Mouse (Mus musculus) cerebellum, adult 2 months (tissue): ENCODE data around the gene Rps11. TPM values are rescaled to one million over a fixed set of nuclear protein-coding genes. Genes with fewer than 3 reads are reported as not detected.
"Not testable (repeated sequence)": the region's sequence is repeated elsewhere in the genome, so short reads cannot be mapped to it uniquely, and the experiment has no call there.

ENCODE experiments used
- DNase-seq, 2 experiments: peaks; one replicate each; pipeline ENCODE4 v3.0.0; 2021
- H3K27ac ChIP-seq: fragments of 200-500 bp; 2 replicates; pipeline ENCODE4 v1.5.1; 2012; ENCODE audit warnings: low read length, control low read depth, inconsistent platforms; ENCODE audit not compliant: insufficient read depth
- H3K27me3 ChIP-seq: fragments of 200-500 bp; 2 replicates; pipeline ENCODE4 v1.6.1; 2012; ENCODE audit warnings: inconsistent platforms, mild to moderate bottlenecking, low read length, moderate library complexity; ENCODE audit not compliant: control insufficient read depth, insufficient read depth
- H3K4me1 ChIP-seq: fragments of 200-500 bp; 2 replicates; pipeline ENCODE4 v1.6.1; 2011; ENCODE audit warnings: low read length; ENCODE audit not compliant: control insufficient read depth, insufficient read depth
- H3K4me3 ChIP-seq: fragments of 200-500 bp; replicated peaks from 2 replicates; pipeline ENCODE3; 2011; ENCODE audit warnings: mild to moderate bottlenecking, low read depth, low read length, control low read depth; ENCODE audit not compliant: insufficient read depth
- CTCF ChIP-seq: fragments of 200-500 bp; IDR thresholded peaks from 2 replicates; pipeline ENCODE4 v1.5.1; 2011; ENCODE audit warnings: low read depth, mild to moderate bottlenecking, control low read depth, low read length, moderate library complexity, borderline replicate concordance; ENCODE audit not compliant: insufficient read depth
- POLR2A ChIP-seq: fragments of 200-500 bp; IDR thresholded peaks from 2 replicates; pipeline ENCODE4 v1.6.1; 2011; ENCODE audit warnings: low read length, control low read depth, borderline replicate concordance; ENCODE audit not compliant: insufficient read depth
- WGBS: fragments of 180-500 bp; shearing (Covaris S2); methylation state at CpG from one replicate; pipeline ENCODE4 v1.1.7; 2018; 5-methylcytosine and 5-hydroxymethylcytosine counted together
- polyA plus RNA-seq: library from polyadenylated mRNA; depleted of rRNA; stranded (reverse); fragments of >200 nt; gene quantifications from 2 replicates; pipeline ENCODE4 v1.2.3, GENCODE M21; 2012

Gene Rps11
- polyA plus RNA-seq, 1 experiment: 433 TPM

DNA sequence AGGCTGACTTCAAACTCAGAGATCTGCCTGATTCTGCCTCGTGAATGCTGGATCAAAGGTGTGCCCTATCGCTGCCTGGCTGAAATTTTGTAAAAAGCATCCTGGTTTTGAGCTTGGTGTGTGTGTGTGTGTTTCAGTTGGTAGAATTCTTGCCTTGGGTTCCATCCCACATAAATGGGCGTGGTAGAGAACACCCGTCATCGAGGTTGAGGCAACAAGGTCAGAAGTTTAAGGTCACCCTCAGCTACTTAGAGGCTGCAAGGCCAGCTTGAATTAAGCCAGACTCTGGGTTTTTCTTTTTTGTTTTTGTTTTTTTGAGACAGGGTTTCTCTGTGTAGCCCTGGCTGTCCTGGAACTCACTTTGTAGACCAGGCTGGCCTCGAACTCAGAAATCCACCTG lies 5.9 kb downstream of the Rps11 start:
- no peak for DNase-seq
- H3K27ac ChIP-seq: no peak overlapping the region
- H3K27me3 ChIP-seq: no peaks in the 10 kb centered on the region
- peaks cover 5% of the 10 kb centered on the region; the same call in 1 of the 2 replicates for H3K4me1 ChIP-seq
- TF ChIP-seq POLR2A: no peak
- TF ChIP-seq CTCF: no peak
- H3K4me3 ChIP-seq: no peak overlapping the region
- 90% methylated on average over 6 of the region's 6 CpGs for WGBS

DNA sequence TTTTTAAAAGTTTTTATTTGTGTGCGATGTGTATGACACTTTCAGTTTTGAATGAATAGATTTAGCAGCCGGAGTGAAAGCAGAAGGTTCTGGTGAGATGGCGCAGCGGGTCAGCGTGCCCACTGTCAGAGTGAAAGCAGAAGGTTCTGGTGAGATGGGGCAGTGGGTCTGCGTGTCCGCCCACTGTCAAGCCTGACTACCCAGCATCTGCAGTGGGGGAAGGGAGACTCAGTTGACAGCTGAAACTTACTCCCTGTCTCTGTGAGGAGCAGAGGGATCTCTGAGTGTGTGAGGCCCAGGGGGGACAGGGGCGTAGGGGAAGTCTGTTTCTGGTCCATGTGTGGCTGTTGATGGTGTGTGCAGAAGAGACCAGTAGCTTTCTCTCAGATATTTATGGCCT lies 6.7 kb downstream of the Rps11 start:
- H3K27me3 ChIP-seq: no peaks in the 10 kb centered on the region
- H3K4me3 ChIP-seq: no peak overlapping the region
- 72% methylated on average over 8 of the region's 8 CpGs for WGBS
- H3K27ac ChIP-seq: no peak overlapping the region
- TF ChIP-seq POLR2A (no peak), CTCF (no peak)
- no peak for DNase-seq
- peaks cover 2% of the 10 kb centered on the region; the same call in 1 of the 2 replicates for H3K4me1 ChIP-seq

DNA sequence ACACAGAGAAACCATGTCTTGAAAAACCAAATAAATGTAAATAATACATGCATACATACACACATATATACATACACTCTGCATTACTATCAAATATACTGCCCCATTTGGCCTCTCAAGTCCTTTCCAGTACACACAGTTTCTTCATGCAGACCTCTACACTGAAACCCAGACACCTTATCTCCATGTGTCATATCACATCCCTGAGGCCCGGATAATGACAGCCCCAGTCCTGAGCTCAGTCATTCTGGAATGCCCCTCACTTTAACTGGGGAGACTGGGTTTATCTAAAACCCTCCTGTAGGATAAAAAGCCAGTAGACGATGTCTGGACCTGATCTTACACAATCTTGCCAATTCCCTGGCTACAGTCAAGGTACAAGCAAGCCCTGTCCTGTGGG lies 10.8 kb downstream of the Rps11 start:
- H3K27me3 ChIP-seq: no peaks in the 10 kb centered on the region
- H3K4me3 ChIP-seq: no peak overlapping the region
- no peak for TF ChIP-seq POLR2A
- no peak for TF ChIP-seq CTCF
- no peak overlapping the region for H3K27ac ChIP-seq
- WGBS: 83% methylated on average over 2 of the region's 2 CpGs
- DNase-seq: no peak
- H3K4me1 ChIP-seq: no peaks in the 10 kb centered on the region

DNA sequence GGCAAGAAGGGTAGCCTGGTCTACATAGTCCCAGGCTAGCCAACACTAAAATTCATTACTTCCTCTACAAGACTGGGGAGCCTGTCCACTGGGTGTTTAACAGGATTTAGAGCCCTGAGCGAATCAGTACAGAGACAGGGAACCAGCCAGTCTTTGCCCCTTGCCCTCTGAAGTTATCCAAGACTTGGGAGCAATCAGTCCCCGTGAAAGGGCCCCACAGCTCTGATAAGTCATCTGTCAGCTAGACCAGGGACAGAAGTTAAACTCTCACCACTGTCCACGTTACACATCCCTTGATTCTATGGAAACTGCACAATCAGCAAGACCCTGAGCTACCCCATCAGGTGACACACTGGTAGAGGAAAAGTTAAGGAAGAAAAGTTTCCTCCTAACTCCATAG lies 11.7 kb downstream of the Rps11 start:
- H3K4me1 ChIP-seq: no peaks in the 10 kb centered on the region

DNA sequence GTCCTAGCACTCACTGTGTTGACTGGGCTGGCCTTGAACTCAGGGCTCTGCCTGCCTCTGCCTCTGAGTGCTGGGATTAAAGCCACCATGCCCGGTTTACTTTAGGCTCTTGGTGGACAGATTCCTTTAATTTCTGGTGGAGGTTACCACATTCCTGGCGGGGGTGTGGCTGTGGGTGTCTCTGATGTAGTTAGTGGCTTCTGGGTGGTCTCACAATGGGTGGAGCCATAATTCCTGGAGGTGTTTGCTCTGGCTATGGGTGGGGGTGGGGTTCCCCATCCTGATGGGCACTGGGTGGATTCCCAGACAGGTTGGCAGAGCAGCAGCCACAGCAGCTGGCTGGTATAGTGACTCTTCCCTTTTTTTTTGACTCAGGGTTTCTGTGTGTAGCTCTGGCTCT lies 12.3 kb downstream of the Rps11 start:
- Histone ChIP-seq H3K4me1 (no peaks in the 10 kb centered on the region), H3K27me3 (no peaks in the 10 kb centered on the region), H3K27ac (no peak overlapping the region), H3K4me3 (no peak overlapping the region)
- TF ChIP-seq CTCF: no peak
- no peak for TF ChIP-seq POLR2A
- no peak for DNase-seq
- WGBS: 65% methylated on average over 2 of the region's 2 CpGs

More for the DNA sequence above, 11.7 kb downstream of the Rps11 start:
- DNase-seq: no peak
- H3K27ac ChIP-seq: no peak overlapping the region
- no peak overlapping the region for H3K4me3 ChIP-seq
- H3K27me3 ChIP-seq: no peaks in the 10 kb centered on the region
- TF ChIP-seq CTCF (no peak), POLR2A (no peak)
- 64% methylated on average over 3 of the region's 3 CpGs for WGBS

DNA sequence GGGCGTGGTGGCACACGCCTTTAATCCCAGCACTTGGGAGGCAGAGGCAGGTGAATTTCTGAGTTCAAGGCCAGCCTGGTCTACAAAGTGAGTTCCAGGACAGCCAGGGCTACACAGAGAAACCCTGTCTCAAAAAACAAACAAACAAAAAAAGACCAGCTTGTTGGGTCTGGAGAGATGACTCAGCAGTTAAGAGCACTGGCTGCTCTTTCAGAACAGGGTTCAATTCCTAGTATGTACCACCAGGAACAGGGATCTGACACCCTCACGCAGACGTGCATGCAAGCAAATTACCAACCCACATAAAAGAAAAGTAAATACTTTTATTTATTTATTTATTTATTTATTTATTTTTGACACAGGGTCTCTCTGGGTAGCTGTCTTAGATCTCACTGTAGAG lies 14.2 kb downstream of the Rps11 start:
- H3K4me3 ChIP-seq, H3K27ac ChIP-seq, DNase-seq, H3K4me1 ChIP-seq, H3K27me3 ChIP-seq: not testable (repeated sequence)
- 94% methylated on average over 4 of the region's 4 CpGs for WGBS

DNA sequence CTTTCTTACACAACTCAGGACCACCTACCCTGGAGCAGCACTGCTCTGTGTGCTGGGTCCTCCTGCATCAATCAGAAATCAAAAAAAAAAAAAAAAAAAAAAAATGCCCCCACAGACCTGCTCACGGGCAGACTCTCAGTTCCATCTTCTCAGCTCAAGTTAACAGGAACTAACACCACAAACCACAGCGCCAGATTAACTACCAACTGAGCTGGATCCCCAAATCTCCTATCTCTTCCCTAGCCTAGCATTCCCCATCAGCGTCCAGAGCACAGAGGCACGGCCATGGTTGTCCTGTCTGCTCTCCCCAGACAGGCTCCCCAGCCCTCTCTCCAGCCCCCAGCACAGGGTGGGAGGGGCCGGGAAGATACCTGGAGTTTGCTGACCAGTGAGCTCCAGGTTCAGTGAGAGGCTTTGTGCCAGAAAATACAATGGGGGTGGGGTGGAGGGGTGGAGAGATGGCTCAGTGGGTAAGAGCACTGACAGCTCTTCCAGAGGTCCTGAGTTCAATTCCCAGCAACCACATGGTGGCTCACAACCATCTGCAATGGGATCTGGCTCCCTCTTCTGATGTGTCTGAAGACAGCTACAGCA lies 17.1 kb downstream of the Rps11 start:
- H3K27ac ChIP-seq: no peak overlapping the region
- H3K27me3 ChIP-seq: no peaks in the 10 kb centered on the region
- H3K4me1 ChIP-seq: peaks cover 3% of the 10 kb centered on the region; the same call in 1 of the 2 replicates
- no peak for DNase-seq
- no peak overlapping the region for H3K4me3 ChIP-seq
- TF ChIP-seq POLR2A (no peak), CTCF (no peak)
- WGBS: 49% methylated on average over 5 of the region's 5 CpGs

DNA sequence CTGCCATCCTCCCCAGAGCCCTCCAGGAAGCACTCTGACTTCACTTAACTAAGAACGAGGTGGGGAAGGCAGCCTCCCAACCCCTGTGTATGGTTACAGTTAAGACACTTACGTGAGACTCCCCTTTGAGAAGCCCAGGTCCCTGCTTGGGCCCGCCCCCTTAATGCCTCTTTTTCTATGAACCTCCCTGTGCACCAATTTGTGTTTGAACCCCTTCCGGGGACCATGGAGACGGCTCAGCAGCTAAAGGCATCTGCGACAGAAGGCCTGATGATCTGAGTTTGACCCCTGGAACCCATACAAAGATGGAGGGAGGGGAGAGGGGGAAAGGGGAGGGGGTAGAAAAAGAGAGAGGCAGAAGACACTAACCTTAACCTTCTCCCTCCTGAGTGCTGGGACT lies 17.8 kb downstream of the Rps11 start:
- TF ChIP-seq CTCF: no peak
- no peak for TF ChIP-seq POLR2A
- Histone ChIP-seq H3K4me3 (no peak overlapping the region), H3K27ac (no peak overlapping the region), H3K27me3 (no peaks in the 10 kb centered on the region), H3K4me1 (peaks cover 3% of the 10 kb centered on the region; the same call in 1 of the 2 replicates)
- 38% methylated on average over 6 of the region's 6 CpGs for WGBS
- no peak for DNase-seq

DNA sequence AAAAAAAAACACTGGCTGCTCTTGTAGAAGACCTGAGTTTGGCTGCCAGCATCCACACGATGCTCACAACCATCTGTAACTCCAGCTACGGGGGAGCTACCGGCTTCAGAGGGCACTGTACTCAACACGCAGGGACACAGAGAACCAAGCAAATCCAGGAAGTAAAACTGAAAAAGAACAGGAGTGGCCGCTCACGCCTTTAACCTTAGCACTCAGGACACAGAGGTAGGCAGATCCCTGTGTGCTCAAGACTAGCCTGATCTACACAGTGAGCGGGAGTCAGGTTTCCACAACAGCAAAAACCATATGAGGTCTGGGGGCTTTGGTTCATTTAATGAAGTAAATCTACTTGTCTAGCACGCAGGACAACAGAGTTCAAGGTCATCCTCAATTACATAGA lies 18.7 kb downstream of the Rps11 start:
- TF ChIP-seq POLR2A: no peak
- TF ChIP-seq CTCF: no peak
- peaks cover 3% of the 10 kb centered on the region; the same call in 1 of the 2 replicates for H3K4me1 ChIP-seq
- no peaks in the 10 kb centered on the region for H3K27me3 ChIP-seq
- H3K27ac ChIP-seq: no peak overlapping the region
- DNase-seq: no peak
- no peak overlapping the region for H3K4me3 ChIP-seq
- 68% methylated on average over 8 of the region's 8 CpGs for WGBS
